8 mouse cellular contexts compared by ENCODE assay signal in the genomic region with DNA sequence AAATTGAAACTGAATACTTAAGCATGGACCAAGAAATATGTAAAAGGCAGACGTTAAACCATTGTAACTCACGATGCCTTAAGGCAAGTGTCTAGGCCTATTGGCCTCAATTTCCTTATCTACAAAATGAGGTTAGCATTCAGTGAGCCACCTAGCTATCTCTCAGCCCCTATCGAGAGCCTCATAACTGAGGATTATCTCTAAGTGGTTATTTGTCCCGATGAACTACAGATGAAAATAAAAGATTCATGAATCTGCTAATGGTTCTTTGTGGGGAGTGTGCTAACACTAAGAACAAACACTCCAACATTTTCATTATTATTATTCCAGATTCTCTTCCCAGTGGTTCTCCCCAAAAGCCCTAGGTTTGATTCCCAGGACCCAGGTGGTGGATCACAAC. TPM values are rescaled to one million over a fixed set of nuclear protein-coding genes. Genes with fewer than 3 reads are reported as not detected.
DNase-seq lines count a peak whose midpoint lies in the region; ATAC-seq and TF ChIP-seq lines count a peak whose summit lies in the region.

No protein-coding gene starts in this region.

- no peak for TF ChIP-seq CTCF in heart, adult 2 months (IDR thresholded peaks at IDR 0.05)
- TF ChIP-seq CTCF in bone marrow, adult 2 months (IDR thresholded peaks at IDR 0.05; ENCODE audit: control insufficient read depth, insufficient read depth, low read length), result no peak

- WGBS in heart, adult 2 months, result 32% methylated on average over 4 of the region's 4 CpGs
- 76% methylated on average over 4 of the region's 4 CpGs for WGBS in limb, embryonic 12.5 days
- 88% methylated on average over 4 of the region's 4 CpGs for WGBS in limb, embryonic 10.5 days
- WGBS in bone marrow, adult 2 months, result 9% methylated on average over 4 of the region's 4 CpGs
- WGBS in liver, embryonic 15.5 days (ENCODE audit: insufficient replicate concordance), result 10% methylated on average over 4 of the region's 4 CpGs

- H3K9ac ChIP-seq in heart, adult 2 months (ENCODE audit: low read depth, low read length), result no peak overlapping the region
- H3K9ac ChIP-seq in limb, embryonic 12.5 days (replicated peaks), result no peak overlapping the region
- peak overlapping the region; percentile 2; the same call in 1 of the 2 replicates for H3K9ac ChIP-seq in liver, embryonic 15.5 days

- peak overlapping the region; percentile 81 for H3K4me3 ChIP-seq in heart, adult 2 months
- H3K4me3 ChIP-seq in limb, embryonic 12.5 days (replicated peaks), result 0 out of 2 replicates have a peak overlapping the region, but pooled peaks have one; percentile 4
- no peak overlapping the region for H3K4me3 ChIP-seq in limb, embryonic 10.5 days
- peak overlapping the region; percentile 53 for H3K4me3 ChIP-seq in bone marrow, adult 2 months (replicated peaks; ENCODE audit: control insufficient read depth, low read depth, low read length)
- peak overlapping the region; percentile 94 for H3K4me3 ChIP-seq in liver, embryonic 15.5 days (replicated peaks)

- H3K36me3 ChIP-seq in heart, adult 2 months (ENCODE audit: control insufficient read depth, insufficient read depth, low read length), result peaks cover 31% of the 10 kb centered on the region
- H3K36me3 ChIP-seq in limb, embryonic 12.5 days, result peaks cover 6% of the 10 kb centered on the region; the same call in 1 of the 2 replicates
- no peaks in the 10 kb centered on the region for H3K36me3 ChIP-seq in limb, embryonic 10.5 days
- peaks cover 4% of the 10 kb centered on the region for H3K36me3 ChIP-seq in liver, embryonic 15.5 days (replicated peaks)

- peaks cover 8% of the 10 kb centered on the region for H3K79me2 ChIP-seq in heart, adult 2 months (replicated peaks; ENCODE audit: control insufficient read depth, insufficient read depth, low read length)

- TF ChIP-seq EP300 in heart, adult 2 months (IDR thresholded peaks at IDR 0.05; ENCODE audit: insufficient read depth, low read depth, low read length), result no peak

- H3K4me2 ChIP-seq in limb, embryonic 12.5 days, result peak overlapping the region; percentile 75
- H3K4me2 ChIP-seq in liver, embryonic 15.5 days, result peak overlapping the region; percentile 95

- H3K4me1 ChIP-seq in heart, adult 2 months (ENCODE audit: control insufficient read depth, insufficient read depth, low read length), result peaks cover 21% of the 10 kb centered on the region
- H3K4me1 ChIP-seq in limb, embryonic 12.5 days (replicated peaks), result peaks cover 26% of the 10 kb centered on the region
- H3K4me1 ChIP-seq in limb, embryonic 10.5 days, result peaks cover 33% of the 10 kb centered on the region
- peaks cover 7% of the 10 kb centered on the region for H3K4me1 ChIP-seq in bone marrow, adult 2 months (ENCODE audit: control insufficient read depth, insufficient read depth, low read length)
- peaks cover 70% of the 10 kb centered on the region for H3K4me1 ChIP-seq in liver, embryonic 15.5 days (replicated peaks)

- TF ChIP-seq POLR2A in heart, adult 2 months (IDR thresholded peaks at IDR 0.05; ENCODE audit: insufficient read depth, low read depth, low read length), result no peak
- no peak for TF ChIP-seq POLR2A in bone marrow, adult 2 months (IDR thresholded peaks at IDR 0.05; ENCODE audit: borderline replicate concordance, control insufficient read depth, low read depth, low read length)

- DNase-seq in heart, adult 2 months, result no peak
- no peak for DNase-seq in heart, postnatal 25 days (ENCODE audit: low spot score)
- no peak for DNase-seq in limb, embryonic 10.5 days (ENCODE audit: low spot score)
- DNase-seq in urinary bladder, postnatal 4 days (ENCODE audit: low spot score in 2 of 2), result no peak
- no peak for DNase-seq in right cerebral cortex, adult 2 months (ENCODE audit: low spot score in 2 of 2)

- H3K27ac ChIP-seq in heart, adult 2 months, result peak overlapping the region; percentile 100; the same call in 1 of the 2 replicates
- H3K27ac ChIP-seq in limb, embryonic 12.5 days, result no peak overlapping the region
- H3K27ac ChIP-seq in limb, embryonic 10.5 days, result no peak overlapping the region
- no peak overlapping the region for H3K27ac ChIP-seq in bone marrow, adult 2 months (ENCODE audit: control insufficient read depth, insufficient read depth, low read depth, low read length, poor library complexity)
- H3K27ac ChIP-seq in liver, embryonic 15.5 days (replicated peaks), result peak overlapping the region; percentile 39

- ATAC-seq in limb, embryonic 12.5 days (ENCODE audit: insufficient number of reproducible peaks, insufficient read depth, low FRiP score, low TSS enrichment, low read depth), result no peak
- no peak for ATAC-seq in liver, embryonic 15.5 days (ENCODE audit: insufficient read depth)

- H3K9me3 ChIP-seq in limb, embryonic 12.5 days, result no peaks in the 10 kb centered on the region
- no peaks in the 10 kb centered on the region for H3K9me3 ChIP-seq in limb, embryonic 10.5 days (replicated peaks)
- H3K9me3 ChIP-seq in liver, embryonic 15.5 days (replicated peaks), result no peaks in the 10 kb centered on the region

- intact Hi-C loops in heart, adult 2 months (cut with DNase I), result no loop called here
- intact Hi-C loops in heart, postnatal 25 days (cut with DNase I), result no loop called here

- H3K27me3 ChIP-seq in heart, adult 2 months (ENCODE audit: control insufficient read depth, insufficient read depth, low read length), result no peaks in the 10 kb centered on the region
- no peaks in the 10 kb centered on the region for H3K27me3 ChIP-seq in limb, embryonic 12.5 days
- no peaks in the 10 kb centered on the region for H3K27me3 ChIP-seq in limb, embryonic 10.5 days (ENCODE audit: low read depth, poor library complexity, severe bottlenecking)
- H3K27me3 ChIP-seq in liver, embryonic 15.5 days, result no peaks in the 10 kb centered on the region

RNA-seq across cellular contexts. Expression of a gene that starts 2.0 kb away (rescaled TPM):
- total RNA-seq in heart, adult 2 months (2021), result 10 to 100 TPM; 93.0 to 94.7 TPM
- polyA plus RNA-seq in heart, adult 2 months (2012; rRNA removed), result 85.8 and 134 TPM in 2 replicates
- total RNA-seq in heart, postnatal 25 days (2021), result 100 to 1,000 TPM in 1 of 2 experiments, 10 to 100 TPM in 1; 91.3 to 119 TPM
- 40.5 and 40.8 TPM in 2 replicates for polyA plus RNA-seq in limb, embryonic 12.5 days (2016; fragmentation: Nextera tagmentation; extraction: Ambion mirVana)
- polyA plus RNA-seq in limb, embryonic 10.5 days (2016; fragmentation: Nextera tagmentation; extraction: Ambion mirVana), result 20.7 and 30.2 TPM in 2 replicates
- 21.4 and 60.0 TPM in 2 replicates for polyA plus RNA-seq in bone marrow, adult 2 months (2011; ENCODE audit: insufficient read depth, insufficient read length, low replicate concordance, missing spikeins)
- polyA plus RNA-seq in liver, embryonic 15.5 days (2015; fragmentation: Nextera tagmentation; extraction: Ambion mirVana), result 35.5 and 40.0 TPM in 2 replicates

RNA-seq across cellular contexts. Expression of a gene that starts 33.4 kb away (rescaled TPM):
- total RNA-seq in heart, adult 2 months (2021), result 100 to 1,000 TPM; 219 to 225 TPM
- 114 and 135 TPM in 2 replicates for polyA plus RNA-seq in heart, adult 2 months (2012; rRNA removed)
- total RNA-seq in heart, postnatal 25 days (2021), result 100 to 1,000 TPM; 275 to 277 TPM
- polyA plus RNA-seq in limb, embryonic 12.5 days (2016; fragmentation: Nextera tagmentation; extraction: Ambion mirVana), result 38.4 and 48.2 TPM in 2 replicates
- polyA plus RNA-seq in limb, embryonic 10.5 days (2016; fragmentation: Nextera tagmentation; extraction: Ambion mirVana), result 21.9 and 24.6 TPM in 2 replicates
- 54.2 and 71.2 TPM in 2 replicates for polyA plus RNA-seq in bone marrow, adult 2 months (2011; ENCODE audit: insufficient read depth, insufficient read length, low replicate concordance, missing spikeins)
- polyA plus RNA-seq in liver, embryonic 15.5 days (2015; fragmentation: Nextera tagmentation; extraction: Ambion mirVana), result 26.9 and 28.1 TPM in 2 replicates

Comparison
In these comparisons a context has a peak if more than half of its experiments do, and no peak if none do; other contexts are left out.
1. H3K27ac ChIP-seq: peak in heart, adult 2 months (single experiment) and liver, embryonic 15.5 days (single experiment); none in limb, embryonic 12.5 days (single experiment), limb, embryonic 10.5 days (single experiment) and bone marrow, adult 2 months (single experiment).